Mouse (Mus musculus) kidney, embryonic 16.5 days (tissue): Measurements from ENCODE around the gene Kcnn1. TPM values are rescaled to one million over a fixed set of nuclear protein-coding genes. Genes with fewer than 3 reads are reported as not detected.
A peak's percentile ranks its signal among the peaks of the same experiment; 100 is the strongest.

Experiments
- ATAC-seq: fragments of 200-750 bp; cut with Nextera tagmentation; 2 replicates; pipeline ENCODE4 v1.8.0; 2017; ENCODE audit warnings: moderate TSS enrichment; ENCODE audit not compliant: low FRiP score, low TSS enrichment
- H3K27ac ChIP-seq: fragments of 300-500 bp; sonication (generic); 2 replicates; pipeline ENCODE4 v1.5.1; 2014; ENCODE audit warnings: low read length
- H3K27me3 ChIP-seq: fragments of 300-500 bp; sonication (generic); 2 replicates; pipeline ENCODE4 v1.6.1; 2014; ENCODE audit warnings: low read length, control low read depth, mixed read lengths; ENCODE audit not compliant: insufficient read depth
- H3K36me3 ChIP-seq: fragments of 300-500 bp; sonication (generic); 2 replicates; pipeline ENCODE4 v1.6.1; 2014; ENCODE audit warnings: low read length, control low read depth, mixed read lengths; ENCODE audit not compliant: insufficient read depth
- H3K4me1 ChIP-seq: fragments of 300-500 bp; sonication (generic); 2 replicates; pipeline ENCODE4 v1.6.1; 2014; ENCODE audit warnings: low read length, control low read depth, mixed read lengths; ENCODE audit not compliant: insufficient read depth
- H3K4me2 ChIP-seq: fragments of 300-500 bp; sonication (generic); replicated peaks from 2 replicates; pipeline ENCODE4 v1.6.1; 2014; ENCODE audit warnings: low read depth, low read length
- H3K4me3 ChIP-seq: fragments of 300-500 bp; sonication (generic); 2 replicates; pipeline ENCODE4 v1.5.1; 2014; ENCODE audit warnings: mild to moderate bottlenecking, low read length
- H3K9ac ChIP-seq: fragments of 300-500 bp; sonication (generic); replicated peaks from 2 replicates; pipeline ENCODE4 v1.6.1; 2014; ENCODE audit warnings: low read length
- H3K9me3 ChIP-seq: fragments of 300-500 bp; sonication (generic); 2 replicates; pipeline ENCODE4 v1.6.1; 2016; ENCODE audit warnings: low read length, control low read depth
- WGBS: fragments of 180-500 bp; shearing (Covaris S2); extraction: QIAGEN DNeasy Blood & Tissue Kit; methylation state at CpG from one replicate; pipeline ENCODE4 v1.1.7; 2014; 5-methylcytosine and 5-hydroxymethylcytosine counted together
- polyA plus RNA-seq: library from polyadenylated mRNA; unstranded; fragments of >200 nt; fragmentation: Nextera tagmentation; extraction: Ambion mirVana; gene quantifications from 2 replicates; pipeline ENCODE4 v1.2.1, GENCODE M21; 2015

Kcnn1 gene
- polyA plus RNA-seq, 1 experiment from 2014 or later: 2.9 TPM

DNA sequence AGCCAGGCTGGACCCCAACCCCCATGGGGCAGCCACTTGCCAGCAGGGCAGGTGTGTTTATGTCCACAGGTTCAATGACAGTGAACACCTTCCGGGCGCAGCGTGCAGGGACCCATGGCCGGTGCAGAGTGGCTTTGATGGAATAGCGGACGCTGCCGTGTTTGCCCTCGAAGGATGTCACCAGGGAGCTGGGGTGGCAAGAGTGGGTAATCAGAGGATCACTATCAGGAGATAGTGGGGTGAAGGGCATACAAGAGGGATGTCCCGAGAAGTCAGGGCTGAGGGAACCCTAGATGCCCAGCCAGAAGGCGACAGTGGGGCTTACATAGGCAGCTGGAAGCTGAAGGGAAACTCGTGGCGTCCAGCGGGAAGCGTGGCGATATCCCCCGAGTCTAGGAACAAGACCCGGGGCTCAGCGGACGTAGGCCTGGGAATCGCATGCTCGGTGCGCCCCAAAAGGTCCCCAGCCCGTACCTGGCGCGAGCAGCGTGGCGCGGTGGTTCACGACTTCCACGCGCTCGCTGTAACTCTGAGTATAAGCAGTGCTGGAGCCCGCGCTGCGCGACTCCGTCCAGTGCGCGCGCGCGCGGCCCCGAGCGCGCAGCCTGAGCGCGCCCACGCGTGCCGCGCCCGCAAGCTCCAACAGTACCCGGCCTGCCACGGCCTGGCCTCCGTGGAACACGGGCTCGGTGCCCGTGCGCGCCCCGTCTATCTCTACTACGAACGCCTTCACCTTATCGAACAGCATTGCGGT is 24.2 kb downstream of the Kcnn1 start:
- Histone ChIP-seq H3K4me2 (peak overlapping the region; percentile 89), H3K9ac (peak overlapping the region; percentile 90), H3K4me3 (peak overlapping the region; percentile 76), H3K27me3 (no peaks in the 10 kb centered on the region), H3K27ac (peak overlapping the region; percentile 87), H3K4me1 (peaks cover 23% of the 10 kb centered on the region), H3K36me3 (0 out of 2 replicates have a peak, but pooled peaks cover 3% of the 10 kb centered on the region), H3K9me3 (no peaks in the 10 kb centered on the region)
- peak; percentile 20 for ATAC-seq
- 2% methylated on average over 66 of the region's 66 CpGs for WGBS

DNA sequence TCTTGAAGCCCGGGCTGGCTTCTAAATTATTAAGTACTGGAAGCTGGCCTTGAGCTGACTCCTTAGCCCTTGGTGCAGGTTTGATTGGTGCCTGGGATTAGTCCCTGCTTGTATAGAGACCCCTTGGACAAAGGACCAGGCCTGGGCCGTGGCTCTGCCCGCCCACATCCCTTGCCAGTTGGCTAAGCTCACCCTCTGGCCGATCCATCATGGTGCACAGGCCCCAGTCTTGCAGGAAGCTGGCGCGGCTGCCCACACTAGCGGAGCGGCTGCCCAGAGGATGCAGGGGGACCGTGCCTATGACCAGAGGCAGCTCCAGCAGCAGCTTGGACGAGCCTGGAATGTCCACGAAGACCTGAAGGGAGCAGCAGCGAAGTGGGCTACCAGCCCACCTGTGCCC is 26.4 kb downstream of the Kcnn1 start:
- Histone ChIP-seq H3K4me3 (no peak overlapping the region), H3K9me3 (no peaks in the 10 kb centered on the region), H3K4me2 (no peak overlapping the region), H3K36me3 (0 out of 2 replicates have a peak, but pooled peaks cover 3% of the 10 kb centered on the region), H3K4me1 (peaks cover 30% of the 10 kb centered on the region), H3K27ac (no peak overlapping the region), H3K9ac (no peak overlapping the region), H3K27me3 (no peaks in the 10 kb centered on the region)
- no peak for ATAC-seq
- WGBS: 86% methylated on average over 12 of the region's 12 CpGs

DNA sequence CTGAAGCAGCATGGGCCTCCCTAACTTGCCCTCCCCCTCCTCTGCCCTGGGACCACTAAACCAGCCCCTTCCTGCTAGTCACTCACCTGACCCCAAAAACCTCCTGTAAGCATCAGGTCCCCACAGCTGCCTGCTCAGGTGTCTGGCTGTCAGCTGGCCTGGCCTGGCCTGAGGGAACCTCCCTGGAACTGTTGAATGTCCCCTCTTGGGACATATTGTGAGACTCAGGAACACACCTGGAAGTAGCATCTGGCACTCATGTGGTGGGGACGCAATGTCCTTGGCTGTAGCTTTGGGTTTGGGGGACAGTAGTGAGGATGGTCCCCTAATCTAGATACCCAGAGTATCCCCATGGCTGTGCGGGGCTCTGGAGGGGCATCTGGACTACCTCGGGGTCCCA is 29.0 kb downstream of the Kcnn1 start:
- ATAC-seq: no peak
- Histone ChIP-seq H3K9me3 (no peaks in the 10 kb centered on the region), H3K4me1 (peaks cover 15% of the 10 kb centered on the region), H3K4me3 (no peak overlapping the region), H3K4me2 (no peak overlapping the region), H3K9ac (no peak overlapping the region), H3K36me3 (0 out of 2 replicates have a peak, but pooled peaks cover 3% of the 10 kb centered on the region), H3K27me3 (no peaks in the 10 kb centered on the region), H3K27ac (no peak overlapping the region)
- 95% methylated on average over 3 of the region's 3 CpGs for WGBS

DNA sequence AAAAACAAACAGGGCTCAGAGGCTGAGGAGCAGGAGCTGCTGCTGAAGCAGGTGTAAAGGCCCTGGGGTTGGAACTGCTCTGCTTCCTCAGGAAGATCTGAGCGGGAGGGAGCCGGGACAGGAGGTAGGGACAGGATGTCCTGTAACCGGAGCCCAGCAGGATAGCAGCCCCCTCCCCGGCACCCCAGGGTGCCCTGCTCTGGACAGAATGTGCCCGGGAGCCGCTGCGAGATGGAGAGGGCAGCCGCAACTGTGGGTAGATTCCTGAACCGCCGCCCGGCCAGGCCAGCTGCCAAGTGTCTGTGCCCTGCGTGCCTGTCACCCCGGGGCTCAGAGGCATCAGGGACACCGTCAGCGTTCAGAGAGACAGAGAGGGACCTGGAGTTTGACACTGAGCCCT is 29.5 kb downstream of the Kcnn1 start:
- Histone ChIP-seq H3K9ac (no peak overlapping the region; the same call in 1 of the 2 replicates), H3K27ac (no peak overlapping the region)
- 0 out of 2 replicates have a peak, but pooled peaks have one; percentile 10 for ATAC-seq

DNA sequence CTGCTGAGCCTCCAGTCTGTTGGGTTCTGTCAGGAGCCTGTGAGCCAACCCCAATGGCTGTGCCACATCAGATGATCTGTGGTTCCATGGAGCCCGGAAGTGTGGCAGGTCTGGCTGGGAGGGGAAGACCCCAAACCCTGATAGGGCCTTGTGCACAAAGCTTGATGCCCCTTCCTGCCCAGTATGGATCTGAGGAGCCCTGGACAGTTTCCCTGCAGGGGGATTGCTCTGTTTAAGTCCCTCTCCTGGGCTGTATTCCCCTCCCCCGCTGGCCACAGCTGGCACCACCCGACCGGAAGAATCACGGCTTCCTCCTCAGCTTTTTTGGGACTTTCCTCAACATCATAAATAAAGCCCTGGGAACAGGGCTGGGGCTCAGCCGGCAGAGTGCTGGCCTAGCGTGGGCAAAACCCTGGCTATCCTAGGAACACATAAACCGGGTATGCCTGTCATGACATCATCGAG is 30.0 kb downstream of the Kcnn1 start:
- H3K4me2 ChIP-seq: no peak overlapping the region
- WGBS: 32% methylated on average over 9 of the region's 9 CpGs
- H3K27ac ChIP-seq: no peak overlapping the region
- H3K4me1 ChIP-seq: 0 out of 2 replicates have a peak, but pooled peaks cover 9% of the 10 kb centered on the region
- no peak overlapping the region for H3K4me3 ChIP-seq
- 0 out of 2 replicates have a peak, but pooled peaks cover 3% of the 10 kb centered on the region for H3K36me3 ChIP-seq
- no peaks in the 10 kb centered on the region for H3K9me3 ChIP-seq
- no peak overlapping the region for H3K9ac ChIP-seq
- H3K27me3 ChIP-seq: no peaks in the 10 kb centered on the region
- ATAC-seq: 0 out of 2 replicates have a peak, but pooled peaks have one; percentile 10

More for the DNA sequence above, 29.5 kb downstream of the Kcnn1 start:
- 44% methylated on average over 15 of the region's 15 CpGs for WGBS
- Histone ChIP-seq H3K36me3 (0 out of 2 replicates have a peak, but pooled peaks cover 3% of the 10 kb centered on the region), H3K4me3 (no peak overlapping the region), H3K4me1 (peaks cover 12% of the 10 kb centered on the region), H3K9me3 (no peaks in the 10 kb centered on the region), H3K27me3 (no peaks in the 10 kb centered on the region), H3K4me2 (no peak overlapping the region)

DNA sequence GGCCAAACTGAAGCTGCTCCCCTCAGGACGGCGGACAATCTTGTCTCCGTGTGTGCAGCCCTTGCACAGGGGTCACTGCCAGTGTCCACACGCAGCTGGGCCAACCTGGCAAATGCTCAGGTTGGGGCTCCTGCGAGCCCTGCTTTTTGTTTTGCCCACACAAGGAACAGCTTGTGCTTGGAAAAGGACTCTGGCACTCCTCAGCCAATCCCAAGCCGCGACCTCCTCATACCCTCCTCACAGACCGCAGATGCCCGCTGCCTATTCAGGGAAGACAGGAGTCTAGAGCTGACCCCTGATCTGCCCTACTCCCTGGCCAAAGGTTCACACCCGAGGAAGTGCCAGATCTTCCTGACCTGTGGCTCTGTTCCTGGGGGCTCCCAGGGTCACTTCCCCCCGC is 30.7 kb downstream of the Kcnn1 start:
- Histone ChIP-seq H3K4me1 (0 out of 2 replicates have a peak, but pooled peaks cover 9% of the 10 kb centered on the region), H3K9ac (no peak overlapping the region), H3K4me2 (no peak overlapping the region), H3K4me3 (no peak overlapping the region), H3K9me3 (no peaks in the 10 kb centered on the region), H3K27me3 (no peaks in the 10 kb centered on the region), H3K36me3 (0 out of 2 replicates have a peak, but pooled peaks cover 3% of the 10 kb centered on the region), H3K27ac (no peak overlapping the region)
- no peak for ATAC-seq
- WGBS: 59% methylated on average over 11 of the region's 11 CpGs

DNA sequence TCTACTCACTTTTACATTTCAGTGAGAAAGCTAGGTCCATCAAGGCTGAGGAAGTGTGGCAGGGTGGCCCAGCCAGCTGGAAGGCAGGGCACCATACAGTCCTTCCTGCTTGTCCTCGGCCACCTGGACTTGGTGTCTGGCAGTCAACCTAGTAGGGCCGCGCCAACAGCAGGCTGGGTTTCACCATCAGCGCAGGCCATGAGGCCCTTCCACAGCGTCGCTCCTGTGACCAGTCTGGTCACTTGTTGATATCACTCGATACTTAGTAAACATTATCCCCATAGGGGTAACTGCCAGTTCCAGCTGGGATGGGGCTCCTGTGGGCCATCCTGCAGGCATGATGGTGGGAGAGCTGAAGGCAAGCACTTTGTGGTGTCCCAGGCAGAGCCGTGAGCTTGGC is 31.5 kb downstream of the Kcnn1 start:
- Histone ChIP-seq H3K36me3 (no peaks in the 10 kb centered on the region), H3K9ac (no peak overlapping the region), H3K9me3 (no peaks in the 10 kb centered on the region), H3K4me2 (no peak overlapping the region), H3K27me3 (no peaks in the 10 kb centered on the region), H3K4me3 (no peak overlapping the region), H3K27ac (no peak overlapping the region), H3K4me1 (0 out of 2 replicates have a peak, but pooled peaks cover 9% of the 10 kb centered on the region)
- 88% methylated on average over 8 of the region's 8 CpGs for WGBS
- no peak for ATAC-seq

DNA sequence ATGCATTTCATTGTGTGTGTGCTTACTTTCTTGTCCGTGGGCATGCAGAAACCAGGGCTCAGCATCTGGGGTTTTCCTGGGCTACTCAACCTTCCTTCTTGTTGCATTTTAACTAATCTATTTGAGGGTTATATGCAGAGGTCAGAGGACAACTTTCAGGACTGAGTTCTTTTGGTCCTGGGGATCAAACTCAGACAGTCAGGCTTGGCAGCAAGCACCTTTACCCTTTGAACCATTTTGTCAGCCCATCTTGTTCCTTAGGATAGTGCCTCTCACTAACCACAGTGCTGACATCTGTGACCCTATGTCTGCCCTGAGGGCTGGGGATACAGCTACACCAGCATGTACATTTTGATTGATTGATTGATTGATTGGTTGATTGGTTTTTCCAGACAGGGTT is 35.3 kb downstream of the Kcnn1 start:
- WGBS: 79% methylated on average over 1 of the region's 1 CpGs
- Histone ChIP-seq H3K4me1 (0 out of 2 replicates have a peak, but pooled peaks cover 1% of the 10 kb centered on the region), H3K4me2 (no peak overlapping the region), H3K27ac (no peak overlapping the region), H3K27me3 (no peaks in the 10 kb centered on the region), H3K4me3 (no peak overlapping the region), H3K9ac (no peak overlapping the region), H3K36me3 (no peaks in the 10 kb centered on the region), H3K9me3 (no peaks in the 10 kb centered on the region)
- ATAC-seq: no peak

DNA sequence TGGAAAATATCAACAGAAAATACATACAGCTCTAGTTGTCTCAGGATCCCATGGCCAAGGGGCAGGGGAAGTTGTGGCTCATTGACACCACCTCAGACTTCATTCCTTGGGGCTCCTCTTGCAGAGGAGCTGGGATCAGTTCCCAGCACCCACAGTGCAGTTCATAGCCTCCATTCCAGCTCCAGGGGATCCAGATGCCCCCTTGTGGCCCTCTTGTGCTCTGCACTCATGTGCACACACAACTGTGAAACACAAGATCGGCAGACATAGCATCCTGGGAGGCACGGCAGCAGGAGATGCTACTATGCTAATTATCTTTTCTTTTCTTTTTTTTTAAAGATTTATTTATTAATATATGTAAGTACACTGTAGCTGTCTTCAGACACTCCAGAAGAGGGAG is 36.0 kb downstream of the Kcnn1 start:
- no peaks in the 10 kb centered on the region for H3K9me3 ChIP-seq
- no peaks in the 10 kb centered on the region for H3K27me3 ChIP-seq
- H3K9ac ChIP-seq: no peak overlapping the region
- no peak overlapping the region for H3K4me3 ChIP-seq
- H3K27ac ChIP-seq: no peak overlapping the region
- peaks cover 2% of the 10 kb centered on the region; the same call in 1 of the 2 replicates for H3K4me1 ChIP-seq
- no peak for ATAC-seq
- H3K4me2 ChIP-seq: no peak overlapping the region
- 93% methylated on average over 2 of the region's 2 CpGs for WGBS
- no peaks in the 10 kb centered on the region for H3K36me3 ChIP-seq

DNA sequence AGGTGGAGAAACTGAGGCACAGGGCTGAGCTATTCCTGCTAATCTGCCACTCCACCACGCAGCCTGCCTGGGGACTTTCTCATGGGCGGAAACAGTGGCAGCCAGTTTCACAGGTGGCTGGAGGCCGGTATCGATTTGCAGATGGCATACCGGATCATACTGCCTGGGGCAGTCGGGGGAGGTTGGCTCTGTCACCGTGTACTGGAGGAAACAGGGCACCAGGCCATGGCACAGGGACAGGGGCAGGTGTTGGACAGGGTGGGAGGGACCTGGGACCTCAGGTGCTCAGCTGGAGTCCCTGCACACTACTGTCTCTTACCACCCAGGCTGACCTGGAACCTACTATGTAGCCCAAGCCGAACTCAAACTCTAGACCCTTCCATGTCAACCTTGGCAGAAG is 37.2 kb downstream of the Kcnn1 start:
- no peak overlapping the region for H3K9ac ChIP-seq
- H3K27me3 ChIP-seq: no peaks in the 10 kb centered on the region
- ATAC-seq: no peak
- H3K9me3 ChIP-seq: no peaks in the 10 kb centered on the region
- H3K4me1 ChIP-seq: peaks cover 7% of the 10 kb centered on the region
- no peak overlapping the region for H3K27ac ChIP-seq
- H3K36me3 ChIP-seq: no peaks in the 10 kb centered on the region
- no peak overlapping the region for H3K4me2 ChIP-seq
- 45% methylated on average over 8 of the region's 8 CpGs for WGBS
- no peak overlapping the region for H3K4me3 ChIP-seq
